Mouse (Mus musculus): Measurements from ENCODE around the gene Arl4c. TPM values are rescaled to one million over a fixed set of nuclear protein-coding genes. Genes with fewer than 3 reads are reported as not detected.
A peak's percentile ranks its signal among the peaks of the same experiment; 100 is the strongest.

The Arl4c gene
- polyA plus RNA-seq, 1 experiment from 2014 or later = 42.8 TPM

DNA sequence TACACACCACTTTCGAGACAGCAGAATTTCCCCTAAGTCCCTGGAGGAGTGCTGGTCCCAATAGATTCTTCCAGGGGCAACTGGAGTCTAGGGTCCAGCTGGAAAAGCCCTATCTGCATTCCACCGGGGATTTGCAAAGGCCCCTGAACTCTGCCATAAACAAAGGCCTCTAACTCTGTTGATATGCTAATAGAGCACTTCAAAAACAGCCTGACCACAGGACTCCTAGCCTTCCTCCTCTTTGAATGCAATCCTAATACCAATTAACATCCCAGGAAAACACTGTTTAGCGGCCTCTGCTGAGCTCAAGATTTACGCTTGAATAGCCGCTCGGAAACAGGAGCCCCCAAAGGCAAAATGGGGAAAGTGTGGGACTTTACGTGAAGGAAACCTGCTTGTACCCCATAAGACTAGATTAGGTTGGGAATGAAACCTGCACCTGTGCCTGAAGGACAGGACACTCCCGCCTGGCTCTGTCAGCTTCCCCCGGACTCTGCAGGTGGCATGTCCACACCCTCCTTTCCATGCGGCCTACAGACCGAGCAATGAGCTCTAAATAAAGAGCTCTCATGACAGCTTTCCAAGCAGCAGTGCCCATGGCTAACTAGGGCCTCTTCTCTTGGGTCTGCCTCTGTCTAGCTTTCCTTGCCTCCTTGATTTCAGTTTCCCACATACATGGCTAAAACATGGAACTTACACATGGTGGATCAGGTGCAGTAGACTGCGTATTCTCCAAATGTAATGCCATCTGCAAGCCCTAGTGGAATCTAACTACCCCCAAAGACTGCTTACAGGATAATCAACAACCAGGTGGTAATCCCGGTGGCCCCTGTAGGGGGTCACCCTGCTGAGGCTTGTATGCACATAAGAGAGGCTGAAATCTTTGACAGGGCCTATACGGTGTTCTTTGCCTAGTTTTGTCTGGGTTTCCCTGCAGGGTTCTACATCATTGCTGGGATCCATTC lies 32.9 kb downstream of the Arl4c start:
- peak; percentile 43; the same call in 1 of the 2 replicates for ATAC-seq (ENCODE audit: low FRiP score)
- no peaks in the 10 kb centered on the region for H3K36me3 ChIP-seq
- H3K27me3 ChIP-seq = peaks cover 8% of the 10 kb centered on the region; the same call in 1 of the 2 replicates
- no peak overlapping the region for H3K4me3 ChIP-seq
- no peak overlapping the region for H3K9ac ChIP-seq
- 9% methylated on average over 14 of the region's 14 CpGs for WGBS
- H3K27ac ChIP-seq = peak overlapping the region; percentile 25; the same call in 1 of the 2 replicates
- H3K4me2 ChIP-seq = peak overlapping the region; percentile 10; the same call in 1 of the 2 replicates
- H3K4me1 ChIP-seq (replicated peaks) = peaks cover 22% of the 10 kb centered on the region
- H3K9me3 ChIP-seq = no peaks in the 10 kb centered on the region

DNA sequence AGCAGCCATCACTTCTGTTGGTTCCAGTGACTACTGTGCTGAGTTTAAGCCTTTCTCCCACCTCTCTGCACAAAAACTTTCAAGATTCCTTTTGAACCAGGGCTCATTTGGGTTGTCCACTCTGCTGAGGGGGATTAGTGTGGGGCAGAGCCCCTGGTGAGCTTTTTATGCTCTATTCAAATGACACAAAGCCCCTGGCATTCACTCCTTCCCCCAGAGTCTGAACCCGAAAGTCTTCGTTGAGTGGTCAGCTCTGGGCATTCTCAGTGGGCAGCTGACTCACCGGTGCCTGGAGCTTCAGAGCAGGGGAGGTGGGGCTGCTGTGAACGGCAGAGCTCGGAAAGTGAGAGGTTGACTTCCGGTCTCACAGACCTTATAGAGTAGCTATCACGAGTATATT lies 33.7 kb downstream of the Arl4c start:
- Histone ChIP-seq H3K4me3 (no peak overlapping the region), H3K9ac (no peak overlapping the region), H3K4me2 (peak overlapping the region; percentile 9; the same call in 1 of the 2 replicates), H3K4me1 (replicated peaks) (peaks cover 22% of the 10 kb centered on the region), H3K9me3 (no peaks in the 10 kb centered on the region), H3K27ac (0 out of 2 replicates have a peak overlapping the region, but pooled peaks have one; percentile 9), H3K36me3 (no peaks in the 10 kb centered on the region), H3K27me3 (peaks cover 8% of the 10 kb centered on the region; the same call in 1 of the 2 replicates)
- WGBS = under 1% methylated on average over 7 of the region's 7 CpGs
- ATAC-seq (ENCODE audit: low FRiP score) = 0 out of 2 replicates have a peak, but pooled peaks have one; percentile 21

DNA sequence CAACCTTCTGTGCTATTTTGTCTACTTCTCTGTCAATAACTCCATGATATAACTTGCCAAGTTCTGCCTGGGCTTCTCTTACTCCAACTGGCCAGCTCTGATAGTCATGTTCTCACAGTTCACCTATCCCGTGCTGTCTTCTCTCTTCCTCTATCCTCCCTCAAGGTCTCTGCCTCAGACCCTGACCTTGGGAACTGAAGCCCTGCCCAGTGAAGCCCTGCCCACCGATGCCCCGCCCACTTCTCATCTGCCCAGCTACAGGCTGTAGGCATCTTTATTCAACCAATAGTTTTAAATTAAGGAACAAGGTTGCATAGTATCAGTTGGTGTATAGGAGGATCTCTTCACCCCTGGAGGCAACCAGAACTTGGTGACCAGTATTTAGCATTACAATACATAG lies 37.4 kb downstream of the Arl4c start:
- peaks cover 5% of the 10 kb centered on the region; the same call in 1 of the 2 replicates for H3K27me3 ChIP-seq
- H3K4me1 ChIP-seq (replicated peaks) = peaks cover 16% of the 10 kb centered on the region
- no peaks in the 10 kb centered on the region for H3K9me3 ChIP-seq
- H3K36me3 ChIP-seq = no peaks in the 10 kb centered on the region
- 71% methylated on average over 3 of the region's 3 CpGs for WGBS
- H3K27ac ChIP-seq = no peak overlapping the region
- no peak overlapping the region for H3K4me3 ChIP-seq
- H3K9ac ChIP-seq = no peak overlapping the region
- no peak for ATAC-seq (ENCODE audit: low FRiP score)
- no peak overlapping the region for H3K4me2 ChIP-seq

DNA sequence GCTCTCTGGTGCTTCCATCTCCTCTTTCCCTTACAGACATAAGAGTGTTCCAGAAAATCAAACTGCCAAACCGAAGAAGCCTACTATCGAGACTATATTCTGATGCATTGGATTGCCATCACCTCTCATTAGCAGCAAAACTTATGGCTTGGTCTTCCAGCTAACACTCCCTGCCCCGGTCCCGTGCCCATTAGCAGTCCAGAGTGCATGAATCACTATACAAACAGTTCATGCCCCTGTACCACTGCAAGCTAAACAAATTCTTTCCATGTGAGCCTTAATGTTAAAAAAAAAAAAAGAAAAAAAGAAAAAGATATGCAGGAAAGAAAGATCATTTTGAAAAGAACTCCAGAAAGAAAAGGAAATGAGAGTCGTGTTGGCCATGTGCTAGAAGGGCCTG lies 39.3 kb downstream of the Arl4c start:
- no peak overlapping the region for H3K9ac ChIP-seq
- H3K4me1 ChIP-seq (replicated peaks) = peaks cover 6% of the 10 kb centered on the region; the same call in 1 of the 2 replicates
- H3K4me3 ChIP-seq = no peak overlapping the region
- no peak for ATAC-seq (ENCODE audit: low FRiP score)
- 91% methylated on average over 5 of the region's 5 CpGs for WGBS
- H3K4me2 ChIP-seq = no peak overlapping the region
- H3K36me3 ChIP-seq = no peaks in the 10 kb centered on the region
- no peak overlapping the region for H3K27ac ChIP-seq
- H3K9me3 ChIP-seq = no peaks in the 10 kb centered on the region
- H3K27me3 ChIP-seq = no peaks in the 10 kb centered on the region

DNA sequence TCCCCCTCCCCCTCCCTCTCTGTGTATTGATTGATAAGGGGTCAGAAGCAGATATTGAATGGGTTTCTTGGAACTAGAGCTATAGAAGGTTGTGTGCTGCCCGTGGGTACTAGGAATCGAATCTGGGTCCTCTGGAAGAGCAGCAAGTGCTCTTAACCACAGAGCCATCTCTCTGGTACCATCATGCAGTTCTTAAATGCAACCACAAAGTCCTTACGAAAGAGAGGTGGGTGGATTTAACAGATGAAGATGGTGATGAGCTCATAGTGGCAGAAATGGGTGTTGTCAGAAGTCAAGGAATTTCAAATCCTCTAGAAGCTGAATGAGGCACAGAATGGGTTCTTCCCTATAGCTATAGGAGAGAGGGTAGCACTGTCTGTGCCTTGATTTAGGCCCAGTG lies 40.8 kb downstream of the Arl4c start:
- Histone ChIP-seq H3K27me3 (no peaks in the 10 kb centered on the region), H3K36me3 (no peaks in the 10 kb centered on the region), H3K4me3 (no peak overlapping the region), H3K27ac (no peak overlapping the region), H3K4me1 (replicated peaks) (peaks cover 6% of the 10 kb centered on the region; the same call in 1 of the 2 replicates), H3K9me3 (no peaks in the 10 kb centered on the region), H3K9ac (no peak overlapping the region), H3K4me2 (no peak overlapping the region)
- no peak for ATAC-seq (ENCODE audit: low FRiP score)
- 96% methylated on average over 3 of the region's 3 CpGs for WGBS

DNA sequence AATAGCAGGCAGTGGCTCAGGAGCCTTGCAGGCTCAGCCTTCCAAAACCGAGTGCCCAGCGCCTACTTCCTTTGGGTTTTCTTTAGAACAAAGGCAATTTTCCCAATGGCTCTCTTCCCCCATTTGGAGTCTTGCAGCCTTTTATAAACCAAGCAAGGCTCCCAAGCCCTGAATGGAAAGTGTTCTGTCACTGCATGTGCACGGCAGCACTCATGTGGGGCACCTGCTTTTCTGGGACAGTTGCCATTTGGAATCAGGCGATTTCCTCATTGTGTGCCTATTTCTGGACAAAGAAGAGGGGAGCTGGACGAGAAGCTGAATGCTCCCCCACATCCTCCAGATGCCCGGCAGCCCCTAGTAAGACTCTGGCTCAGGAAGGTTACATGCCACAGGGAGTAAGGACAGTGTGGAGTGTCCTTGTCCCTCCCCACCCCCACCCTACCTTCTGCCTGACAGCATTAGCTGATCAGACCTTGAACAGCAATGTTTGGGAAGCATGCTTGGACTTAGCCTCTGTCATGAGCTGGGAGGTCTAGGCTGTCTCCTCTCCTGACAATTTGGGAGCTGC lies 43.6 kb downstream of the Arl4c start:
- Histone ChIP-seq H3K27ac (peak overlapping the region; percentile 52; the same call in 1 of the 2 replicates), H3K4me1 (replicated peaks) (peaks cover 6% of the 10 kb centered on the region; the same call in 1 of the 2 replicates), H3K27me3 (0 out of 2 replicates have a peak, but pooled peaks cover 3% of the 10 kb centered on the region), H3K9me3 (no peaks in the 10 kb centered on the region), H3K36me3 (no peaks in the 10 kb centered on the region), H3K4me2 (no peak overlapping the region), H3K4me3 (no peak overlapping the region), H3K9ac (no peak overlapping the region)
- no peak for ATAC-seq (ENCODE audit: low FRiP score)
- WGBS = 39% methylated on average over 6 of the region's 6 CpGs

DNA sequence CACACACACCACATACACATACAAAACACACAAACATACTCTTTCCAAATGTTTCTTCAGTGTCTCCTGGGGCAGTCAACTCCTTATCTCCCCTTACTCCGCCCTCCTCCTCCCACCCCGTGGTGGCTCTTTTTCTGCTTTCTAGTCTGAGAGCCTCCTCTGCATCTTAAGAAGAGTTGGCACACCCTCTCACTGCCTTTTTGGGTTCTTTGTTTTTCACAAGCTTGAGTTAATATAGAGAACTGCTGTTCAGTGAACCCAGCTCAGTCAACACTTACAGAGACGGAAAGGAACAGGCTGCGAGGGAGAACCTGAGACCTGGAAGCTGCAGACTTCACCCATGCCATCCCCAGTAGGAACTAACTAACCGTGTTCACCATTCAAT lies 45.9 kb downstream of the Arl4c start:
- no peak overlapping the region for H3K4me3 ChIP-seq
- ATAC-seq (ENCODE audit: low FRiP score) = no peak
- H3K4me2 ChIP-seq = no peak overlapping the region
- H3K4me1 ChIP-seq (replicated peaks) = peaks cover 6% of the 10 kb centered on the region; the same call in 1 of the 2 replicates
- no peak overlapping the region for H3K9ac ChIP-seq
- no peaks in the 10 kb centered on the region for H3K36me3 ChIP-seq
- 0 out of 2 replicates have a peak, but pooled peaks cover 3% of the 10 kb centered on the region for H3K27me3 ChIP-seq
- WGBS = 88% methylated on average over 5 of the region's 5 CpGs
- H3K9me3 ChIP-seq = no peaks in the 10 kb centered on the region
- no peak overlapping the region for H3K27ac ChIP-seq

DNA sequence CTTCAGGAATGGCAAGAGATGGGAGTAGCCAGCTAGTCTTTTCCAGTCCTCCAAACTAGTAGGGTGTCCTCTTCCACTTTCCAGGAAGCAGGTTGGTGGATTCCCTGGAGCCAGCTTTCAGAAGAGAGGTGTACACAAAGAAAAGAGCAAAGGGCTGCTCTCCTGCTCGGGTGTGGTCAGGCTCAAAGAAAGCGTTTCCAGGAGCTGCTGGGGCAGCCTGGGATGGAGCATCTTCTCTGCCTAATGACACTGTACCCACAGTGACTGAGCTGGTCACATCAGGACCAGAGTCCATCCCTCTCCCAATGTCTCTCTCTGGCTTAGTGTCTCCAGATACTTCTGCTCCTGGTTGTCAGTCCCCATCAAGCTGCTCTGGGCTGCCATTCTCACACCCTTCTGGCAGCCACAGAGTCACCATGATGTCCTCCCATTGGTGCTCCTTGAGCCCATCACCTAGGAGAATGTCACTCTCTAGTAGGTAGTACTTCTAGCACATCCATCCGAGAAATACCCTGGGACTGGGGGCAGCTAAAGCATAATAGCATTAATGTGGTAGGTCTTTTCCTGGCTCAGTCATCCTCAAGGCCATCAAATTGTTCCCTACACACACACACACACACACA lies 46.4 kb downstream of the Arl4c start:
- no peak for ATAC-seq (ENCODE audit: low FRiP score)
- no peak overlapping the region for H3K9ac ChIP-seq
- peaks cover 6% of the 10 kb centered on the region; the same call in 1 of the 2 replicates for H3K4me1 ChIP-seq (replicated peaks)
- H3K4me2 ChIP-seq = no peak overlapping the region
- no peak overlapping the region for H3K4me3 ChIP-seq
- WGBS = 94% methylated on average over 3 of the region's 3 CpGs
- H3K27me3 ChIP-seq = 0 out of 2 replicates have a peak, but pooled peaks cover 3% of the 10 kb centered on the region
- H3K36me3 ChIP-seq = no peaks in the 10 kb centered on the region
- no peak overlapping the region for H3K27ac ChIP-seq
- H3K9me3 ChIP-seq = no peaks in the 10 kb centered on the region

DNA sequence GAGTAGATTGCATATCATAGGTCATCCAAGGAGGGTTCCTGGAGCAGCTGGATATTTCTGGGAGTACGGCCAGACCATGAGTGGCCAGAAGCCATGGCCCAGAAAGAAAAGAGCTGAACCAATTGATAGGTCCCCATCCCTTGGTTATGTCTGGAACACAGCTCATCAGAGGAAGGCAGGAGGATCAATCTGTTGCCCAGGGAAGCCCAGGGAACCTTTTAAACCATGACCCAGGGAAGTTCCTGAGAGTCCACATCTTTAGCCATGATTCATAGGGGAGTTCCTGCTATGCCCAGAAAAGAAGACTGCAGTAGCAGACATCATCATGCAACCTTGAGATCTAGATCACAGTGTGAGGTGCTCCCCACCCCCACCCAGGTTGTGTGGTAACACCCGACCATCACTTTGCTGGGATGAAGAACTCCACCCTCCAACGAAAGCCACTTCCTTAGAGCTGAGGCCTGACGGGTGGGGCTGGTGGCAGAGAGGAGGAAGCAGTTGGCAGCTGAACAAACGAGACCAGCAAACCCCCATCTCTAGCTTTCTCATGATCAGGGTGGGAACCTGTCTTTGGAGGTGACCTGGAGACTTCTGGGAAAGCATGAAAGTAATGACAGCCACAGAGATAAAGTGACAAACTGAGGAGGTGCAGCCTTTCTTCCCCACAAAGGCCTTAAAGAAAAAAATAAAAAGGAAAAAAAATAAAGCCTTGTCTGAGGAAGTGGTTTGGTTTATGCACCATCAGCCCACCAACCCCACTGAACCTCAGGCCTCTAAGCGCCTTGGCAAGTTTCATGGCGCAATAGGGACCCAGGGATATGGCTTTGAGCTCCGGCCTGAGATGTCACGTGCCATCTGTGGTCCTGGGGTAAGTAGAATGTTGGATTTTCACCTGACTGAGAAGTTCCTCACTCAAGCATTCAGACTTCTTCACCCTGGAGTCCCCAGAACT lies 47.2 kb downstream of the Arl4c start:
- H3K36me3 ChIP-seq = no peaks in the 10 kb centered on the region
- no peak overlapping the region for H3K4me2 ChIP-seq
- no peak overlapping the region for H3K9ac ChIP-seq
- ATAC-seq (ENCODE audit: low FRiP score) = no peak
- WGBS = 85% methylated on average over 9 of the region's 9 CpGs
- H3K27me3 ChIP-seq = 0 out of 2 replicates have a peak, but pooled peaks cover 3% of the 10 kb centered on the region
- no peak overlapping the region for H3K27ac ChIP-seq
- no peak overlapping the region for H3K4me3 ChIP-seq
- H3K9me3 ChIP-seq = no peaks in the 10 kb centered on the region
- H3K4me1 ChIP-seq (replicated peaks) = peaks cover 6% of the 10 kb centered on the region; the same call in 1 of the 2 replicates

DNA sequence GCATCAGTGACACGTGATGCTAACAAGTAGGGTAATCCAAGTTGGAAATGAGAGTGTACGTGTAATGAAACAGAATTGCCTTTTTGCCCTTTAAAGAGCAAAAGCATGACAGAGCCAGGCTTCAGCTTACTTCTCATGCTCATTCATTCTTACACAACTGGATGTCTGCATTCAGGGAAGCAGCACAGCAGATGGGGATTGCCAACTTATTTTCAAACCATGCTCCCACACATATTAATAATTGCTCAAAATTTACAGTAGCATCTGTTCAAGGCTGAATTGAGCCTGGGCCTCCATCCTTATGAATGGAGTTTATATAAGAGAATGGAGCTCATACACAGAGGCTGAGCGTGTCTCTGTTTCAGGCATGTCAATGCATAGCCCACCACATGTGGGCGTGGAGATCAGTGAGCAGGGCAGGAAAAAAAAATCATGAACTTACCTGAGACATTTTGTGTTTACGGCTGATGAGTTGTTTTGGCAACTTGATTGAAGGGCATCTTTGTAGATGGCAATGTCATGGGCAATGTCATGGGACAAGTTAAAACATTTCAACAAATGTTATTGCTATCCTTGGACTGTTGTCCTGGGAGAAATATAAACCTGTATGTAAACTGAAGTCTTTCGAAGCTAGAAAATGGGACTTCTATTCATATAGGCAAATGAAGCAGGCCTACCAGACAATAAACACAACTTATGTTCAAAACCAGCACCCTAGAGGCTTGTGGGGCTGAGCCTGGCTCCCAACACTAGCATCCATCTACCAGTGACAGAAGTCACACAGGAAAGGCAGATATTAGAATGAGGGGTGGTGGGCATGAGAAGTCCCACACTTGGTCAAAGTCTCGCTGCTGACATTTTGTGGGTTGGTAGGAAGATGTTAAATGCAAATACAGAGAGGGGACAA lies 48.2 kb downstream of the Arl4c start:
- Histone ChIP-seq H3K36me3 (no peaks in the 10 kb centered on the region), H3K27ac (no peak overlapping the region), H3K9me3 (no peaks in the 10 kb centered on the region), H3K27me3 (0 out of 2 replicates have a peak, but pooled peaks cover 3% of the 10 kb centered on the region), H3K4me2 (no peak overlapping the region), H3K4me3 (no peak overlapping the region), H3K4me1 (replicated peaks) (peaks cover 6% of the 10 kb centered on the region; the same call in 1 of the 2 replicates), H3K9ac (no peak overlapping the region)
- 91% methylated on average over 7 of the region's 7 CpGs for WGBS
- no peak for ATAC-seq (ENCODE audit: low FRiP score)
